Mouse (Mus musculus) hindbrain, embryonic 16.5 days (tissue): ENCODE measurements at regions not wholly inside any gene's neighbourhood (a gene's known extent, or its start where the extent isn't known, plus 50 kb on each side); places are given as distances from the start of the nearest gene placed in this dataset.
A peak's percentile ranks its signal among the peaks of the same experiment; 100 is the strongest.

Experiments used
- ATAC-seq: fragments of 200-750 bp; cut with Nextera tagmentation; 2 replicates; pipeline ENCODE4 v1.8.0; 2017; ENCODE audit warnings: moderate TSS enrichment, moderate library complexity
- H3K27ac ChIP-seq: fragments of 300-500 bp; sonication (generic); 2 replicates; pipeline ENCODE4 v1.5.1; 2014; ENCODE audit warnings: low read depth, mild to moderate bottlenecking, control low read depth, low read length, moderate library complexity
- H3K27me3 ChIP-seq: fragments of 300-500 bp; sonication (generic); replicated peaks from 2 replicates; pipeline ENCODE4 v1.6.1; 2014; ENCODE audit warnings: low read length; ENCODE audit not compliant: control insufficient read depth, insufficient read depth
- H3K36me3 ChIP-seq: fragments of 300-500 bp; sonication (generic); 2 replicates; pipeline ENCODE4 v1.6.1; 2014; ENCODE audit warnings: mild to moderate bottlenecking, low read length, moderate library complexity, mixed read lengths; ENCODE audit not compliant: control insufficient read depth, insufficient read depth
- H3K4me1 ChIP-seq: fragments of 300-500 bp; sonication (generic); 2 replicates; pipeline ENCODE4 v1.6.1; 2014; ENCODE audit warnings: low read depth, low read length; ENCODE audit not compliant: control insufficient read depth, insufficient read depth
- H3K4me2 ChIP-seq: fragments of 300-500 bp; sonication (generic); 2 replicates; pipeline ENCODE4 v1.6.1; 2014; ENCODE audit warnings: mild to moderate bottlenecking, low read length, control low read depth, moderate library complexity
- H3K4me3 ChIP-seq: fragments of 300-500 bp; sonication (generic); 2 replicates; pipeline ENCODE4 v1.5.1; 2014; ENCODE audit warnings: mild to moderate bottlenecking, low read length, control low read depth, moderate library complexity
- H3K9ac ChIP-seq: fragments of 300-500 bp; sonication (generic); 2 replicates; pipeline ENCODE4 v1.6.1; 2014; ENCODE audit warnings: low read depth, mild to moderate bottlenecking, control low read depth, low read length, moderate library complexity
- H3K9me3 ChIP-seq: fragments of 300-500 bp; sonication (generic); 2 replicates; pipeline ENCODE4 v1.6.1; 2014; ENCODE audit warnings: mild to moderate bottlenecking, low read length, moderate library complexity; ENCODE audit not compliant: control insufficient read depth
- WGBS: fragments of 180-500 bp; shearing (Covaris S2); extraction: QIAGEN DNeasy Blood & Tissue Kit; methylation state at CpG from one replicate; pipeline ENCODE4 v1.1.7; 2014; 5-methylcytosine and 5-hydroxymethylcytosine counted together

DNA sequence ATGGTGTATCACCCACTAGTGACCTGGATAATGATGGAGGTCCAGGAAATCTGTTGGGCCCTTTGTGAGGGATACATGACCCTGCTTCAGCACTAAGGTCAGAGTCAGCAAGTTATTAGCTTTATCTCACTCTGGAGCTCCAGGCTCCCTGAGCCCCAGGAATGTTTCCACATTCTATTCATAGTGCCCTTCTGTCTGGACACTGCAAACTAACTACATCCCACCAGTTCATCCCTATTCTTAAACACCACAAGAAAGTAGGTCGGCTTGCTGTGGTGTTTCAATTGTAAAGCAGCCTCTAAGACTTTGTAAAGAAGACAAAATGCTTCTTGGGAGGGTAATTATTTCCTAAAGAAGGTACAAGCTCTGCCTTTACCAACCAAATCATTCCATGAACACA is 138.2 kb upstream of the Rims1 start:
- Histone ChIP-seq H3K36me3 (no peaks in the 10 kb centered on the region), H3K4me2 (no peak overlapping the region), H3K9me3 (no peaks in the 10 kb centered on the region), H3K27ac (no peak overlapping the region), H3K4me1 (no peaks in the 10 kb centered on the region), H3K27me3 (no peaks in the 10 kb centered on the region), H3K9ac (no peak overlapping the region), H3K4me3 (no peak overlapping the region)
- whole genome bisulfite sequencing, result 53% methylated on average over 1 of the region's 1 CpGs
- no peak for ATAC-seq

DNA sequence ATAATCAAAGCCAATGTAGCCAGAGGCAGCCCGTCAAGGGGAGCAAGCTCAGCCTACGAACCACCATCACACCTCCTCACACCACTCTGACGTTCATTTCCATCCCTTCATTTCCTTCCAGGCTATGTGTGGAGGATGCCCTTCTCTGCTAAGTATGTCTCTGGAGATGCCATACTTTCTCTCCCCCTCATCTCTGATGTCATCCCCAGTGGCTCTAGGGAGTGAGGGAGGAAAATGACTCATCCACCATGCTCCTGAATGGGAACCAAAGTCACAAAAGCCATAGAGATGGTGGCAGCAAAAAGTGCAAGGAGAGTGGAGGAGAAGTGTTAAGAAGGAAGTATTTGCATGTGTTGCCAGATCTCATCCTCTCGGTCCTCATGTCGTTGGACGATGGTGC is 134.0 kb upstream of the Rims1 start:
- Histone ChIP-seq H3K9ac (no peak overlapping the region), H3K4me1 (no peaks in the 10 kb centered on the region), H3K27me3 (no peaks in the 10 kb centered on the region), H3K4me2 (no peak overlapping the region), H3K27ac (no peak overlapping the region), H3K36me3 (no peaks in the 10 kb centered on the region), H3K4me3 (no peak overlapping the region), H3K9me3 (no peaks in the 10 kb centered on the region)
- 94% methylated on average over 6 of the region's 6 CpGs for WGBS
- no peak for ATAC-seq

DNA sequence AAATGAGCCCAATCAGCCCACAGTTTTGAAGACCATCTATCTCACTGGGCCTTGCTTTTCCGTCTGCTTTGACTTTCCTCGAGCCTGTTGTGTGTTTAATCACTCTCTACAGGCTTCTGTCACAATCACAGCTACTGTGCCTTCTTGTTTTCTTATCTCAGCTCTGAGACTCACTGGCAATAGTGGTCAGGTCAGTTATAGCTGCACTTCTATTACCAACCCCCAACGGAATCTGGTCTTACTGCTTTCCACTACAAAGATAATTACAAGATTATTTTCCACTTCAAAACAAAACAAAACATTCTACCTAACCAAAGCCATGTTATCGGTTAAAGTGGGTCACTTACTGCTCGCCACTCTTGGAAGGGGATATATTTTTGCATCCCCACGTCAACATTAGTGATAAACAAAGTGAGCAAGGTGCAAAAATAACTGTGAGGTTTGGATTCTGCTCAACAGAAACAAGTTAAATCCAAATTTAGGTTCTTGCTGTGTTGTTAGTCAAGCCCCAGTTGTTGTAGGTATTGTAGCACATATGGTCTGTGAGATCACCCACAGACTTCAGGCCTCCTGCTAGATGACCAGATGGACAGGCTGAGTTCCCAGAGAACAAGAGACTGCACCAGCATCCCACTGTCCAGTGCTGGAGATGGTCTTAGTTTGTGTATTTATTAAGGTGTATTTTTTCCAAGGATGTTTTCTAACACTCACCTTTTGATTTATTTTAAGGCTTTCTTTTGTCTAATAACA is 125.5 kb upstream of the Rims1 start:
- H3K36me3 ChIP-seq, result no peaks in the 10 kb centered on the region
- H3K27me3 ChIP-seq, result no peaks in the 10 kb centered on the region
- no peak overlapping the region for H3K27ac ChIP-seq
- H3K4me1 ChIP-seq, result no peaks in the 10 kb centered on the region
- H3K9me3 ChIP-seq, result no peaks in the 10 kb centered on the region
- H3K4me2 ChIP-seq, result no peak overlapping the region
- WGBS, result 88% methylated on average over 6 of the region's 6 CpGs
- no peak overlapping the region for H3K4me3 ChIP-seq
- no peak overlapping the region for H3K9ac ChIP-seq
- ATAC-seq, result peak; percentile 65; the same call in 1 of the 2 replicates

DNA sequence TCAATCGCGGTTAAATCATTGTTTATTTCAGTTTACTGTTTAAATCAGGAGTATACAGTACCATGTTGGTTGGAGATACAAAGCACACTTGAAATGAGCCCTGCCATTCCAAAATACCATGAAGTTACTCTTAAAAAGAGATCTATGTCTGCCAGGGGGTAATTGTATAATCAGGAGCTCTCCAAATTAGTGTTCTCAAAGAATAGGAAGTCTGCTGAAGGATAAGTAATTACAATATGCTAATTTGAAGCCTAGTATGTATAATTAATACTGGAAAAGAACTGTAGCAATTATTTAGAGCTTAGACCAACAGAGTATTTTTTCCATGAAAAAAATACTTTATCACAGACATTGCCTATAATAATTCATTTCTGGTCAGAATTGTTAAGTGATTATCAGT is 97.2 kb upstream of the Rims1 start:
- no peaks in the 10 kb centered on the region for H3K4me1 ChIP-seq
- no peak overlapping the region for H3K4me3 ChIP-seq
- no peak overlapping the region for H3K27ac ChIP-seq
- no peaks in the 10 kb centered on the region for H3K9me3 ChIP-seq
- no peak for ATAC-seq
- no peaks in the 10 kb centered on the region for H3K36me3 ChIP-seq
- WGBS, result 90% methylated on average over 2 of the region's 2 CpGs
- H3K9ac ChIP-seq, result no peak overlapping the region
- no peaks in the 10 kb centered on the region for H3K27me3 ChIP-seq
- H3K4me2 ChIP-seq, result no peak overlapping the region

DNA sequence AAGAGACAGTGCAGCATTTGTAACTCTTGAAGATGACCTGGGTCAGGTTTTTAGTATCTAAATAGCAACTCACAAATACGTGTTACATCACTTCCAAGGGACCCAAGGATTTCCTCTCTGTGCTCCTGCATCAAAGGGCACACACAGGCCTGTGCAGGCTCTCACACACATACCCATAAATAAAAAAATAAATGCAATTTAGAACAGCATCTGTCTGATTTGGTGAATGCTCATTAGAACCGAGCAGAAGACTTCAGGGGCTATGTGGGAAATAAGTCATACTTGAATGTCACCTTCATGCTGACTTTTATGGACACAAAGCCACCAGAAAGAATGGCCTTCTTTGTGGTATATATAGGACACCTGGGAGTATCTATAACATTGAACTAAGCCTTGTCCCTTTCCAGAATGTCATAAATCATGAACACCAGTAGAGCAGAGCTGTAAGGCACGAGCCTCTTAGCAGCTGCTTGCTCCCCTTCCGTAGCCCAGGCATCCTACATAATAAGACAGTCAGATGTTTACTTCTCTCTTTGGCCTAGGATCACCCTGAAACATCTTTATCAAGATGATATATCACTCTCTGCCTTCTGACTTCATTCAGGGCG is 95.3 kb upstream of the Rims1 start:
- Histone ChIP-seq H3K9me3 (no peaks in the 10 kb centered on the region), H3K36me3 (no peaks in the 10 kb centered on the region), H3K9ac (no peak overlapping the region), H3K27me3 (no peaks in the 10 kb centered on the region), H3K4me3 (no peak overlapping the region), H3K4me2 (no peak overlapping the region), H3K27ac (no peak overlapping the region), H3K4me1 (no peaks in the 10 kb centered on the region)
- no peak for ATAC-seq
- 70% methylated on average over 5 of the region's 5 CpGs for WGBS

DNA sequence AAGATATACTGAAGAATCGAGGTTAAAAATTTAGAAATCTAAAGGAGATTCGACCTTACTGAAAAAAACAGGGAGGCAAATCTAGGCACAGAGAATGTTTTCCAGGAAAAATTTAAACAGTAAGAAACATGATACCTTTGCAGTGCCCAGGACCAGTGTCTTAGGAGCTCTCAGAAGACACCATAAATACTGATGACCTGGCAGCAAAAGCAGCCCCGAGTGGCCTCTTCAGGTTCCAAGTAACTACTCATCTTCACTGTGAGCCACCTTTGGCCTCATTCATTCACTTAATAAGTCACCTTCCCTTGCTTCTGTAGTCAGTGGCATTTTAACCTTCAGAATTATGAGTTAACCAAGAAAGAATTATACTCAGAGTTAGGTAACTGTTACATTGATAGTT is 89.3 kb upstream of the Rims1 start:
- Histone ChIP-seq H3K4me2 (no peak overlapping the region), H3K4me3 (no peak overlapping the region), H3K27ac (no peak overlapping the region), H3K4me1 (no peaks in the 10 kb centered on the region), H3K36me3 (no peaks in the 10 kb centered on the region), H3K27me3 (no peaks in the 10 kb centered on the region), H3K9ac (no peak overlapping the region), H3K9me3 (no peaks in the 10 kb centered on the region)
- WGBS, result 90% methylated on average over 3 of the region's 3 CpGs
- no peak for ATAC-seq

DNA sequence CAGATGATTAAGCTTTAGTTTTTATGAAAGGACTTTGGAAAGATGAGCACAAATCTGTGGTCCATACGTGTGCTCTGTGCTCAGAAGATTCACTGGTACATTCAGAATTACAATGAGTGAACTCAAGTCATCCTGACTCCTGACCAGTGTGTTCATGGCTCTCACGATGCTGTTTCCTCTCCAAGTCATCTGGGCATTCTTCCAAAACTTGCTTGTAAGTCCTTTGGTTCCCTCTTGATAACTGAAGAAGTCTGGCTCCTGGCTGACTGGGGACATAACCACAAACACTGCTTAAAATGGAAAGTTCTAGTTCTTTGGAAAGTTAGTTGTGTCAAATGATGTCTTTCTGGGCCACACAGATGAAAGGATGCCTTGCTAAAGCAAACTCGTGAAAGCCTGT is 57.2 kb upstream of the Rims1 start:
- Histone ChIP-seq H3K4me2 (no peak overlapping the region), H3K9me3 (no peaks in the 10 kb centered on the region), H3K4me3 (no peak overlapping the region), H3K9ac (no peak overlapping the region), H3K4me1 (no peaks in the 10 kb centered on the region), H3K36me3 (no peaks in the 10 kb centered on the region), H3K27me3 (no peaks in the 10 kb centered on the region), H3K27ac (no peak overlapping the region)
- no peak for ATAC-seq
- 64% methylated on average over 3 of the region's 3 CpGs for WGBS
